Mouse (Mus musculus) urinary bladder, postnatal 0 days (tissue): ENCODE results near the gene Ghrl. TPM values are rescaled to one million over a fixed set of nuclear protein-coding genes. Genes with fewer than 3 reads are reported as not detected.

ENCODE experiments used
- microRNA-seq: library from miRNA; unstranded; fragments of <30 nt; microRNA quantifications from one replicate; pipeline ENCODE4, GENCODE M21; 2016
- polyA plus RNA-seq: library from polyadenylated mRNA; unstranded; fragments of >200 nt; fragmentation: Nextera tagmentation; extraction: Ambion mirVana; gene quantifications from 2 replicates; pipeline ENCODE4 v1.2.1, GENCODE M21; 2015

The Ghrl gene
- 0.50 TPM in 1 of 2 replicates, not detected in the other for polyA plus RNA-seq

DNA sequence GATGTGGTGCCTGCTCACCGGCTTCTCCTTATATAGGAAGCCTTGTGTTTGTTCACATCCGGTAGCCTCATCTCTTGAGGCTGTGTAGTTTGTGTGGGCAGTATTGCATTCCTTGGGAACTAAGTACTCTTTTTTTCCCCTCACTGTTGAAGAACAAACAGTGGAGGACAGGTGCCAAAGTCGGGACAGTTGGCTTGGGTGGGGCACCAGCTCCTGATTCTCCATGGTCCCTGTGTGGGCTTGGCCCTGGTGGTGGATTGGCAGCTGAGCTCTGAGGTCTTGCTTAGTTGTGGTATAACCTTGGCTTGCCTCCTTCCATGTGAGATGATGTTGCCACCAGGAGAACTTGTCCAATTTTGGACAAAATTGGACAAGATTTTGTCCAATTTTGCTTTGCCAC lies at the start of gene Ghrl:
Ghrl (minus strand) TSS at position 3 of the 400 bp plus-strand sequence.

DNA sequence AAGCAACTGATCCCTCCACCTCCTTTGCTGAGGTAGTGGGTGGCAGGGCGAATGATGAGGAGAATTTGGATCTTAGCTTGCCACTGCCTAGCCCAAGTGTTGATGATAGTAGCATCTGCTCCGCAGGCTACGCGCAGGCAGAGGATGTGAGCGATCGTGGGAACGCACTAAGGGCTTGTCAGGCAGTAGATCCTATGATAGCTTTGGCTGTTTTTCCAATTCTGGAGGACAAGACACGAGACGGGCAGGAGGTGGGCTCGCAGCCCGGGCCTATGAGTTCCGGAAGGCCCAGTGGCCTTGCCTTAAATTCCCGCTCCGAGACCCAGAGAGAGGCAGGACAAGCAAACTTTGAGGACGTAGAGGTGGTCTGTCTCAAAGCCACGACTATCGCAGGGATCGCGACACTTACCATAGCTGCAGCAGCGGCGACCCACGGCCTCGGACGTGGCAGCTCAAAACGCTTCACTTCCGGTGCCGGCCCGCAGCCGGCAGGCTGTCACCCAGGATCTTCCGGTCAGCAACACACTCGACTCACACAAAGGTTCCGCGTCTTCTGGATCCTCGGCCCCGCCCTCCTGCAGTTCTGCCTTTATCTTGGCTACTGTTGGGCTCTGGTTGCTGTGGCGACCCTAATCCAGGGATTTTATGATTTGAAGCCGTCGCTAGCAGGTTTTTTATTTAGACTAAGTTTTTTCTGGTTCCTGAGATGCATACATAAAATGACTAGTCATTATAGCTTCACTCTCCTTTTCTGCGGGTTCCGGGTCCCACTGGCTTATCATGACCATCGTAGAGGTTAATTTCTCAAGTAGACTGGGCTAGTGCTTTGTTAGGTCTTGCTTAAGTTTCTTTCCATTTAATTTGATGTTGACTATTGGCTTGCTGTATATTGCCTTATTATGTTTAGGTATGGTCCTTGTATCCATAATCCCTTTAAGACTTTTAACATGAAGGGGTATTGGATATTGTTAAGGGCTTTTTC lies 20.8 kb upstream of the Ghrl start, which contains the start of gene Sec13:
Sec13 (minus strand) TSS at position 508 of the 982 bp plus-strand sequence.

DNA sequence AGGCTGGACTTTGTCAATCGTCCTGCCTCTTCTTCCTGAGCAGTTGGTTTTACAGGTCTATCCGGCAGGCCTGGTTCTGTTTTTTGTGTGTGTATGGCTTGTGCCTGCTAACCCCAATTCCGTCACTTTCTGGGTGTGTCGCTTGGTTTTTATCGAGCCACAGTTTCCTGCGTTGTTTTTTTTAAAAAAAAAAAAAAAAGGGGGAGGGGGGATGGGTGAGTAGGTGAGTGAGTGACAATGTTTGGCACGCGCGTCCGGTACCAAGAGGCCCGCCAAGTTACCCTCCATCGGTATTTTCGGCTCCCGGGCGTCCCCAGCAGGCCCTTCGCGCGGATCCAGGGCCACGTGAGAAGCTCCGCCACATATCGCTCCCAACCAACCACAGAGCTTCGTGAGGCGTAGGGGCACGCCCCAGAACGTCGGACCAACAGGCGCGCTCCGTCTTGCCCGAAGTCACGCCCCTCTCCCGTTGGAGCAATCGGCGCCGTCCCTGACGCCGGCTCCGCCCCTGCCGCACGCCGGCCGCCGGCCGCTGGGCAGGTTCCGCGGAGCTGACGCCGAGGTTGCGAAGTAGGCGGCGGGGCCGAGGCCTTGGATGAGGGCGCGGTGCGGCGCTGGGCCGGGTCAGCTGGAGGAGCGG lies 23.0 kb downstream of the Ghrl start, which contains the start of gene Tatdn2:
Tatdn2 (plus strand) TSS at position 469 of the 640 bp plus-strand sequence.

Small RNAs within 50 kb of the gene (microRNA-seq; reads per million reads assigned to microRNA genes)
- not detected for gene Mir7042

Other genes with a start within 250 kb of the Ghrl start
- 28.2 and 32.1 TPM in 2 replicates for gene Il17rc, start 248.5 kb downstream of the Ghrl start, polyA plus RNA-seq
- gene Creld1, start 236.6 kb downstream of the Ghrl start, polyA plus RNA-seq: 33.3 and 33.8 TPM in 2 replicates
- gene Prrt3, start 217.9 kb downstream of the Ghrl start, polyA plus RNA-seq: 0.72 and 0.77 TPM in 2 replicates
- gene Emc3, start 188.2 kb downstream of the Ghrl start, polyA plus RNA-seq: 91.2 and 104 TPM in 2 replicates
- 2.5 and 3.2 TPM in 2 replicates for gene Fancd2, start 188.2 kb downstream of the Ghrl start, polyA plus RNA-seq
- gene Fancd2os, start 119.2 kb downstream of the Ghrl start, polyA plus RNA-seq: not detected in 2 replicates
- gene Brk1, start 115.1 kb downstream of the Ghrl start, polyA plus RNA-seq: 189 and 195 TPM in 2 replicates
- gene Vhl, start 95.9 kb downstream of the Ghrl start, polyA plus RNA-seq: 24.3 and 25.1 TPM in 2 replicates
- 24.0 and 24.1 TPM in 2 replicates for gene Irak2, start 81.4 kb downstream of the Ghrl start, polyA plus RNA-seq
- 0.95 and 0.97 TPM in 2 replicates for gene Tatdn2, start 22.8 kb downstream of the Ghrl start, polyA plus RNA-seq
- gene Sec13, start 20.9 kb upstream of the Ghrl start, polyA plus RNA-seq: 202 TPM in 2 replicates